ENCODE assay signal across 16 mouse cellular contexts in genomic region chr12:80817697-80818235, GRCm38 (mm10). TPM values are rescaled to one million over a fixed set of nuclear protein-coding genes. Genes with fewer than 3 reads are reported as not detected.
DNase-seq lines count a peak whose midpoint lies in the region; ATAC-seq and TF ChIP-seq lines count a peak whose summit lies in the region.
"Had no signal": no experiment of that assay in that cellular context is flagged by ENCODE, and none has a peak within 500 bp of the region (broad histone marks: within the 10 kb centered on the region; RNA-seq: fewer than 3 reads in every experiment).

No protein-coding gene starts in this region.

- no peak overlapping the region for H3K4me3 ChIP-seq in kidney, postnatal 0 days (replicated peaks; ENCODE audit: low read depth, low read length)
- no peak overlapping the region for H3K4me3 ChIP-seq in kidney, embryonic 15.5 days (replicated peaks)
- H3K4me3 ChIP-seq: forebrain, embryonic 12.5 days had no signal

- H3K9me3 ChIP-seq in kidney, postnatal 0 days (replicated peaks; ENCODE audit: low read length): no peaks in the 10 kb centered on the region
- H3K9me3 ChIP-seq in kidney, embryonic 15.5 days (replicated peaks): no peaks in the 10 kb centered on the region
- H3K9me3 ChIP-seq: forebrain, embryonic 12.5 days had no signal

- no peak for ATAC-seq in kidney, postnatal 0 days (replicated peaks; ENCODE audit: low FRiP score, low read depth)
- ATAC-seq in kidney, embryonic 15.5 days (replicated peaks; ENCODE audit: low FRiP score): no peak
- ATAC-seq in monocyte, adult 5-6 weeks (replicated peaks; ENCODE audit: insufficient number of reproducible peaks, low FRiP score, low TSS enrichment, poor library complexity, severe bottlenecking): no peak
- ATAC-seq: inflammation-experienced regulatory T-cells, adult 6 months had no signal

- H3K36me3 ChIP-seq in kidney, postnatal 0 days (ENCODE audit: insufficient read depth, low read length): no peaks in the 10 kb centered on the region
- H3K36me3 ChIP-seq in kidney, embryonic 15.5 days: no peaks in the 10 kb centered on the region
- H3K36me3 ChIP-seq: forebrain, embryonic 12.5 days had no signal

- no peak overlapping the region for H3K27ac ChIP-seq in kidney, postnatal 0 days
- no peak overlapping the region for H3K27ac ChIP-seq in kidney, embryonic 15.5 days
- H3K27ac ChIP-seq: forebrain, embryonic 12.5 days had no signal

- H3K27me3 ChIP-seq in kidney, postnatal 0 days (ENCODE audit: insufficient read depth, low read length): no peaks in the 10 kb centered on the region
- no peaks in the 10 kb centered on the region for H3K27me3 ChIP-seq in kidney, embryonic 15.5 days
- H3K27me3 ChIP-seq: forebrain, embryonic 12.5 days had no signal

- no peak for TF ChIP-seq CTCF in kidney, postnatal 0 days (IDR thresholded peaks at IDR 0.05; ENCODE audit: low read depth)

- peaks cover 28% of the 10 kb centered on the region for H3K4me1 ChIP-seq in kidney, postnatal 0 days (replicated peaks; ENCODE audit: insufficient read depth, low read length)
- H3K4me1 ChIP-seq in kidney, embryonic 15.5 days: peaks cover 53% of the 10 kb centered on the region

- H3K4me2 ChIP-seq in kidney, postnatal 0 days (ENCODE audit: low read length): no peak overlapping the region
- no peak overlapping the region for H3K4me2 ChIP-seq in kidney, embryonic 15.5 days
- H3K4me2 ChIP-seq: forebrain, embryonic 12.5 days had no signal

- no peak overlapping the region for H3K9ac ChIP-seq in kidney, postnatal 0 days (ENCODE audit: low read depth, low read length)
- no peak overlapping the region for H3K9ac ChIP-seq in kidney, embryonic 15.5 days
- H3K9ac ChIP-seq: forebrain, embryonic 12.5 days had no signal

- DNase-seq in kidney, postnatal 0 days (ENCODE audit: low spot score): peak; percentile 47
- DNase-seq in 3T3-L1 (ENCODE audit: low read depth, low spot score): peak; percentile 75
- DNase-seq in 416B (ENCODE audit: low read depth): peak; percentile 90
- peak; percentile 34 for DNase-seq in liver
- DNase-seq in right cerebral cortex, postnatal 25 days: no peak
- DNase-seq: cerebellum, adult 18-20 months; kidney, postnatal 36 days; lung, postnatal 10 days; retina, postnatal 1 day; thymus, adult 2 months had no signal

RNA-seq across cellular contexts. Expression of gene Susd6, which starts 27.5 kb away (rescaled TPM):
- polyA plus RNA-seq in kidney, postnatal 0 days (2015; fragmentation: Nextera tagmentation; extraction: Ambion mirVana): 16.1 and 16.5 TPM in 2 replicates
- 15.2 and 15.6 TPM in 2 replicates for polyA plus RNA-seq in kidney, embryonic 15.5 days (2015; fragmentation: Nextera tagmentation; extraction: Ambion mirVana)
- total RNA-seq in monocyte, adult 5-6 weeks (2017): 49.0 to 81.1 TPM (median 52.5 TPM) in 3 replicates

RNA-seq across cellular contexts. Expression of gene Ccdc177, which starts 57.3 kb away (rescaled TPM):
- polyA plus RNA-seq in kidney, postnatal 0 days (2015; fragmentation: Nextera tagmentation; extraction: Ambion mirVana): 0.08 and 0.09 TPM in 2 replicates
- 0.14 and 0.17 TPM in 2 replicates for polyA plus RNA-seq in kidney, embryonic 15.5 days (2015; fragmentation: Nextera tagmentation; extraction: Ambion mirVana)
- not detected in 3 replicates for total RNA-seq in monocyte, adult 5-6 weeks (2017)
- total RNA-seq: gastrocnemius, adult 8-10 months had no signal
- polyA plus RNA-seq: heart, embryonic 16.5 days; inflammation-experienced regulatory T-cells, adult 6 months; thymus, adult 2 months had no signal
